Mouse (Mus musculus) hindbrain, embryonic 16.5 days (tissue): ENCODE measurements at regions not wholly inside any gene's neighbourhood (a gene's known extent, or its start where the extent isn't known, plus 50 kb on each side); places are given as distances from the start of the nearest gene placed in this dataset.

Source experiments
- ATAC-seq: fragments of 200-750 bp; cut with Nextera tagmentation; 2 replicates; pipeline ENCODE4 v1.8.0; 2017; ENCODE audit warnings: moderate TSS enrichment, moderate library complexity
- H3K27ac ChIP-seq: fragments of 300-500 bp; sonication (generic); 2 replicates; pipeline ENCODE4 v1.5.1; 2014; ENCODE audit warnings: low read depth, mild to moderate bottlenecking, control low read depth, low read length, moderate library complexity
- H3K27me3 ChIP-seq: fragments of 300-500 bp; sonication (generic); replicated peaks from 2 replicates; pipeline ENCODE4 v1.6.1; 2014; ENCODE audit warnings: low read length; ENCODE audit not compliant: control insufficient read depth, insufficient read depth
- H3K36me3 ChIP-seq: fragments of 300-500 bp; sonication (generic); 2 replicates; pipeline ENCODE4 v1.6.1; 2014; ENCODE audit warnings: mild to moderate bottlenecking, low read length, moderate library complexity, mixed read lengths; ENCODE audit not compliant: control insufficient read depth, insufficient read depth
- H3K4me1 ChIP-seq: fragments of 300-500 bp; sonication (generic); 2 replicates; pipeline ENCODE4 v1.6.1; 2014; ENCODE audit warnings: low read depth, low read length; ENCODE audit not compliant: control insufficient read depth, insufficient read depth
- H3K4me2 ChIP-seq: fragments of 300-500 bp; sonication (generic); 2 replicates; pipeline ENCODE4 v1.6.1; 2014; ENCODE audit warnings: mild to moderate bottlenecking, low read length, control low read depth, moderate library complexity
- H3K4me3 ChIP-seq: fragments of 300-500 bp; sonication (generic); 2 replicates; pipeline ENCODE4 v1.5.1; 2014; ENCODE audit warnings: mild to moderate bottlenecking, low read length, control low read depth, moderate library complexity
- H3K9ac ChIP-seq: fragments of 300-500 bp; sonication (generic); 2 replicates; pipeline ENCODE4 v1.6.1; 2014; ENCODE audit warnings: low read depth, mild to moderate bottlenecking, control low read depth, low read length, moderate library complexity
- H3K9me3 ChIP-seq: fragments of 300-500 bp; sonication (generic); 2 replicates; pipeline ENCODE4 v1.6.1; 2014; ENCODE audit warnings: mild to moderate bottlenecking, low read length, moderate library complexity; ENCODE audit not compliant: control insufficient read depth
- WGBS: fragments of 180-500 bp; shearing (Covaris S2); extraction: QIAGEN DNeasy Blood & Tissue Kit; methylation state at CpG from one replicate; pipeline ENCODE4 v1.1.7; 2014; 5-methylcytosine and 5-hydroxymethylcytosine counted together

DNA sequence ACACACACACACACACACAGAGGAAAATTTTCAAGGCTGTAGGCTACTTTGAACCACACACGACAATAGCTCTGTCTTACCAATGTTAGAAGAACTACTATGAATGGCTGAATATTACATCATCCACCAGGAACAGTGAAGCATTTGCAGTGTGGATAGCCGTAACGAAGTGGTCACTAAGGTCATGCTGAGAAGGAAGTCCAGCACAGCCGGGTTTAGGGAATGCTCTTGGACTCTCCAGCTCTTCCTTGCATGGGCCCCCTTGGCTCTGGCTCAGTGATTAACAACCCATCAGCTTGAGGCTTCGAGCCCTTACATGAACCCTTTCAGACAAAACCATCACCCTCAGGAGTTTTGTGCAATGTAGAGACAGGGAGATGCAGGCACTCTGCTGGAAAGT is 245.3 kb downstream of the Adamts20 start:
- WGBS: 34% methylated on average over 5 of the region's 5 CpGs
- H3K9me3 ChIP-seq: no peaks in the 10 kb centered on the region
- no peak overlapping the region for H3K27ac ChIP-seq
- ATAC-seq: no peak
- H3K4me3 ChIP-seq: no peak overlapping the region
- peaks cover 2% of the 10 kb centered on the region for H3K4me1 ChIP-seq
- no peak overlapping the region for H3K9ac ChIP-seq
- no peak overlapping the region for H3K4me2 ChIP-seq
- H3K27me3 ChIP-seq: no peaks in the 10 kb centered on the region
- no peaks in the 10 kb centered on the region for H3K36me3 ChIP-seq

DNA sequence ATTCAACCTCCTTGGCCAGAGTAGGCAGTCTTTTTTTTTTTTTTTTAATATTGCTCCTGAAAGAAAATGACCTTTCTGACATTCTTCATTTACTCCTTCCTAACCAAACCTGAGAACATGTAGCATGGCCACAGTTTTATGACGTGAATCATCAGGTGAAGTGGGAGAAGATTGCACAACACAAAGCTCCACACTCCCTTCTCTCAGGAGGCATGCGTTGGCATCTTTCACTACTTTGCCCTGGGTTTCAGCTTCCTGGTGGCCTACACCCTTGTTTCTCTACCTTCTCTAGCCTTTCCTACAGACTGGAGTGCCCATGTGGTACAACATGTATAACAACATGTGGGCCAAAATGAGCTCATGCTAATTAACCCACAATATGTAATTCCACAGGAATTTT is 248.5 kb downstream of the Adamts20 start:
- Histone ChIP-seq H3K4me3 (no peak overlapping the region), H3K27ac (no peak overlapping the region), H3K9ac (no peak overlapping the region), H3K4me2 (no peak overlapping the region), H3K9me3 (no peaks in the 10 kb centered on the region), H3K4me1 (peaks cover 4% of the 10 kb centered on the region), H3K36me3 (no peaks in the 10 kb centered on the region), H3K27me3 (no peaks in the 10 kb centered on the region)
- WGBS: 82% methylated on average over 2 of the region's 2 CpGs
- ATAC-seq: no peak

DNA sequence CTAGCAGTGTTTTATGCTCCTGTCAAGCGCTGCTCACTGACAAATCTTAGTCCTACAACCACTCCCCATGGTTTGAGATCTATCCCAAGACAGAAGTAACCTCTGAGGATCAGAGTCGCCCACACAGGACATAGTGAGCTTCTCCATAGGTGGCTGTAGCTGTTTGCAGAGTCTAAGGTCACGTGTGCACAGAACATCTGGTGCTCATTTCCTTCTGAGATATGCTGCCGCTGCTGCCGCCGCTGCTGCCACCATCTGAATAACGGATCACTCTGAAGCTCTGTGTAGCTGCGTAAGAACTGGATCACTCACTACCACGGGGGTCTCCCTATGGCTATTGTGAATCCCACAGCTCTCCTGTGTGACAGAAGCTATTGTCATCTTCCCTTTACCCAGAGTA is 250.8 kb downstream of the Adamts20 start:
- Histone ChIP-seq H3K27ac (no peak overlapping the region), H3K27me3 (no peaks in the 10 kb centered on the region), H3K4me1 (0 out of 2 replicates have a peak, but pooled peaks cover 2% of the 10 kb centered on the region), H3K9me3 (0 out of 2 replicates have a peak, but pooled peaks cover 2% of the 10 kb centered on the region), H3K4me2 (no peak overlapping the region), H3K36me3 (no peaks in the 10 kb centered on the region), H3K9ac (no peak overlapping the region), H3K4me3 (no peak overlapping the region)
- peak; percentile 37; the same call in 1 of the 2 replicates for ATAC-seq
- 53% methylated on average over 9 of the region's 9 CpGs for WGBS

DNA sequence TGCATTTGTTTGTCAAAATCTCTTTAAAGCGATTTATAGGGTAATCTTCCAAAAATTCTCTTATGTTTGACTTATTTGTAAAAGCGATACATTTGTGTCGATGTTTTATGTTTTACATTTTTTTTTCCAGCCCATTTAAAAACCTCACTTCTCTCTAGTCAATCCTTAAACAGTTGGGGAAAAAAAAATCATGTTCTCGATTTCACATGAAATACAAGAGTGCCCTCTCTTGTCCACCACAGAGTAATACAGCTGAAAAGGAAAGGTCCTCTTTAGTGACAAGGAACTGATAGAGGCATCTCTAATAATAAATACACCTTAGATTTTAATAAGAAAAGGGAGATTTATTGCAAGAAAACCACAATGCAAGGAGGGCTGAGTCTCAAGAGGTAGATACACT is 251.8 kb downstream of the Adamts20 start:
- ATAC-seq: no peak
- Histone ChIP-seq H3K9me3 (0 out of 2 replicates have a peak, but pooled peaks cover 2% of the 10 kb centered on the region), H3K4me1 (0 out of 2 replicates have a peak, but pooled peaks cover 2% of the 10 kb centered on the region), H3K27me3 (no peaks in the 10 kb centered on the region), H3K27ac (no peak overlapping the region), H3K4me2 (no peak overlapping the region), H3K4me3 (no peak overlapping the region), H3K36me3 (no peaks in the 10 kb centered on the region), H3K9ac (no peak overlapping the region)
- WGBS: 37% methylated on average over 4 of the region's 4 CpGs

DNA sequence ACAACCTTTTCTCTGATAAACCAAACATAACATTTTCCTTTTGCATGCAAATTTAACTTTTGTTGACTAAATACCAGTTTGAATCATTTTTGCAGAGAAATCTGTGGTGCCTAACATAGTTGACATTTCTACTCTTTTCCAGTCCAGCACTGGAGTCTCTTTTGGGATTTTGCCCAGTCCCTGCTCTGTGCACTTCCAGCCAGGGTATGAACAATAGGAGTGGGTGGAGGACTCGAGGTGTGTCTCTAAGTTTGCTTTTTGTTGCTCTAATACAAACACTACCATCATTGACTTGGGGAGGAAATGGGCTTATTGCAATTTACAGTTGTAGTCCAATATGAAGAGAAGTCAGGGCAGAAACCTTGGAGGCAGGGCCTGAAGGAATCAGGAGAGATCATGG is 256.7 kb downstream of the Adamts20 start:
- no peaks in the 10 kb centered on the region for H3K36me3 ChIP-seq
- H3K27me3 ChIP-seq: no peaks in the 10 kb centered on the region
- no peak overlapping the region for H3K27ac ChIP-seq
- no peak for ATAC-seq
- 0 out of 2 replicates have a peak, but pooled peaks cover 2% of the 10 kb centered on the region for H3K9me3 ChIP-seq
- no peak overlapping the region for H3K9ac ChIP-seq
- no peak overlapping the region for H3K4me3 ChIP-seq
- H3K4me1 ChIP-seq: 0 out of 2 replicates have a peak, but pooled peaks cover 2% of the 10 kb centered on the region
- 35% methylated on average over 1 of the region's 1 CpGs for WGBS
- no peak overlapping the region for H3K4me2 ChIP-seq

DNA sequence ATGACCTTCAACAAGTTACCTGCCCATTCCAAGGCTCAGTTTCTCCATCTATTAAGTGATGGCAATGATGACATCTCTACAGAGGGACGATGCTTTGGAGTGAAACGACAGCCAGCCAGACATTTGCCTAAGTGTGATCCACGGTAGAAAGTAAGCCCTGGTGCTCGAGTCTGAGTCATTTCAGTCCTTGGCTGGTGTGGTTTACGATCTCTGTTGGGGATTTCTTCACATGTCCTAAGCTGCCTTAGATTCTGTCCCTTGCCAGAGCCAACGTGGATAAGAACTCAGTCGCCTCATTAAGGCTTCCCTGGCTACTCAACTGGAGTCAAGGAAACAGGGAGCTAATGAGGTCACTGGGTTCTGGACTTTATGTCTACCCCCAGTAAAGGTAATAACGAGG is 258.8 kb downstream of the Adamts20 start:
- no peak overlapping the region for H3K27ac ChIP-seq
- H3K9me3 ChIP-seq: 0 out of 2 replicates have a peak, but pooled peaks cover 2% of the 10 kb centered on the region
- 82% methylated on average over 8 of the region's 8 CpGs for WGBS
- H3K27me3 ChIP-seq: no peaks in the 10 kb centered on the region
- H3K4me2 ChIP-seq: no peak overlapping the region
- H3K4me1 ChIP-seq: no peaks in the 10 kb centered on the region
- no peaks in the 10 kb centered on the region for H3K36me3 ChIP-seq
- no peak overlapping the region for H3K4me3 ChIP-seq
- H3K9ac ChIP-seq: no peak overlapping the region
- no peak for ATAC-seq

DNA sequence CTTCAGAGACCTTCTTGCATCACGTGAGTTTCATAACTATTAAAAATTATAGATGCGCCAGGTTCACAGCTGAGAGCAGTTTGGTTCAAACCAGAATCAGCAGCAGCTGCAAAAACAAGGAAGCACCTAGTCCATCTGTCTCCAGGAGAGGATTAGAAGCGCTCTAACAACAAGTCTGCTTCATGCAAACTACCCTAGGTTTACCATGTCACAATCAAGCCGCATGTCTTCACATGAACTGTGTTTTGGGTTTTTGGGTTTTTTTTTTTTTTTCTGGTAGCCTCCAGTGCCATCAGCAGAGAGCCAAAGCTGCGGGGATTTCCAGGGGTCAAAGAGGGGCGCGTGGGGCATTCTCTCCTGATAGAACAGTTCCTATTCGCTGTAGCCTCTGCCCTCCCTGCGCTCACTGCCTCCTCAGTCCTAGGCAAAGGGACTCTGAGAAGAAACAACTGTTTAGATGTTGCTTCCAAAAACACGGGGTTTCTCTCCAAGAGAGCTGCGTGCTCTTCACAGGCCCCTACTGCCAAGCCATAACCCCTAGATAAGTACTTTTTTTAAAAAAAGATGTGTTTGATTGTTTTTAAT is 259.8 kb downstream of the Adamts20 start:
- ATAC-seq: no peak
- no peak overlapping the region for H3K4me3 ChIP-seq
- H3K4me1 ChIP-seq: no peaks in the 10 kb centered on the region
- WGBS: 75% methylated on average over 11 of the region's 11 CpGs
- no peaks in the 10 kb centered on the region for H3K27me3 ChIP-seq
- no peaks in the 10 kb centered on the region for H3K36me3 ChIP-seq
- no peak overlapping the region for H3K27ac ChIP-seq
- no peak overlapping the region for H3K4me2 ChIP-seq
- H3K9me3 ChIP-seq: no peaks in the 10 kb centered on the region
- H3K9ac ChIP-seq: no peak overlapping the region

DNA sequence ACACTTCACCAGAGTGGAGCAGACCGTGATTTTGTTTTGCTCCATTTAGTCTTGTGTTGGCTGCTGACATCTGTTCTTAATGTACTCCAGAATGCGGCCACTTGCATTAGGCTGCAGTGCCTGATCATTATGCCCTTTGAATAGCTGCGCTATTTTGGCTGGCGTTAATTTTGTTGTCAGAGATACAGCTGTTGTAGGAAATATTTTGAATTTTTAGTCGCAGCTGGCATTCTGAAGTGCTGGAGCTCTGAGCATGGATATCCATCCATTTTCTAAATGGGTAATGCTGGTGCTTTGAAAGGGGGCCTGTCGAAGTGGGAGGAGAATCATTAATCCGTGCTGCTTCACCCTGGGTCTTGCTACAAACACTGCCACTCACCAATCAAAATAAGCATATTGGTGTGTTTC is 275.1 kb downstream of the Adamts20 start:
- 49% methylated on average over 7 of the region's 7 CpGs for WGBS
- no peak overlapping the region for H3K9ac ChIP-seq

DNA sequence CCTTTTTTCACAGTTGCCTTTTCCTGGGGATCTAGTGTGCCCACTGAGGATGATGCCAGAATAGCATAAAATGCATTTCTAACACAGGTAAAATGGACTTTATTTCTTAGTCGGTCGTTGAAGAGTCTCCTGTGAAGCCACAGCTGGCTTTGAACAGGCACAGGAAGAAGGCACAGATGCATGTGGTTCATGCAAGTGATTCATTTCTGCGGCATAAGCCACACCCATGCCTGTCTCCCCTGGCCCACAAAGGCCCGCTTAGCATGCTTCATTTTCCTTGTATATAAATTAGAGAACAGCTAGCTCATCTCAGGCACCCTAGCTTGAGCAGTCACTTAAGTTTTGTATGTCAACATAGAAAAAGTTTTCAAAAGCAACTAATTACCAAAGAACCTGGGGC is 277.6 kb downstream of the Adamts20 start:
- no peak for ATAC-seq
- no peak overlapping the region for H3K4me3 ChIP-seq
- no peaks in the 10 kb centered on the region for H3K27me3 ChIP-seq
- no peaks in the 10 kb centered on the region; the same call in 1 of the 2 replicates for H3K4me1 ChIP-seq
- 78% methylated on average over 4 of the region's 4 CpGs for WGBS
- no peak overlapping the region for H3K4me2 ChIP-seq
- H3K9me3 ChIP-seq: no peaks in the 10 kb centered on the region
- H3K9ac ChIP-seq: no peak overlapping the region
- H3K36me3 ChIP-seq: no peaks in the 10 kb centered on the region
- no peak overlapping the region for H3K27ac ChIP-seq

More for the DNA sequence above, 275.1 kb downstream of the Adamts20 start:
- no peak for ATAC-seq
- H3K4me2 ChIP-seq: no peak overlapping the region
- no peak overlapping the region for H3K4me3 ChIP-seq
- no peaks in the 10 kb centered on the region; the same call in 1 of the 2 replicates for H3K4me1 ChIP-seq
- H3K36me3 ChIP-seq: no peaks in the 10 kb centered on the region
- no peaks in the 10 kb centered on the region for H3K9me3 ChIP-seq
- no peaks in the 10 kb centered on the region for H3K27me3 ChIP-seq
- H3K27ac ChIP-seq: no peak overlapping the region
